Mouse (Mus musculus): Measurements from ENCODE around the gene Olfr132.
"Not testable (repeated sequence)": the region's sequence is repeated elsewhere in the genome, so short reads cannot be mapped to it uniquely, and the experiment has no call there.

Olfr132 gene

DNA sequence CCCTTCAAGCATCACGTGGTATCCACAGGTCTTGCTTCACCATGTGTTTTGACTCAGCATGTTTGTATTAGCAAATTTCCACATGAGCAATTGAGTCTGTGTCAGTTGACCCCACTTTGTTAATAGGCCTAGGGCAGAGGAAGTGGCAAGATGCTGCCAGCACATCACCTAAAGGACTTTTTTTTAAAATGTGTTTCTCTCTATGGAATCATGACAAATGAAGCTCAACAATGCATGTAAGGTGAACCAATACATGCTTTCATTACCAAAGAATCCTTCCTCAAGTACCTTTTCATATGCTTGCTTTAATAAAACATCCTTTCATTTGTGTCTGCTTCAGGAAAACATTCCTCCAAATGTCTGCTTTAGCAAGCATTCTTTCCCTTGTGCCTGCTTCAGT, at the start of gene Olfr132:
Olfr132 (minus strand) TSS at position 101 of the 400 bp plus-strand sequence.
- no peak for DNase-seq (ENCODE audit: low read depth, low spot score)

DNA sequence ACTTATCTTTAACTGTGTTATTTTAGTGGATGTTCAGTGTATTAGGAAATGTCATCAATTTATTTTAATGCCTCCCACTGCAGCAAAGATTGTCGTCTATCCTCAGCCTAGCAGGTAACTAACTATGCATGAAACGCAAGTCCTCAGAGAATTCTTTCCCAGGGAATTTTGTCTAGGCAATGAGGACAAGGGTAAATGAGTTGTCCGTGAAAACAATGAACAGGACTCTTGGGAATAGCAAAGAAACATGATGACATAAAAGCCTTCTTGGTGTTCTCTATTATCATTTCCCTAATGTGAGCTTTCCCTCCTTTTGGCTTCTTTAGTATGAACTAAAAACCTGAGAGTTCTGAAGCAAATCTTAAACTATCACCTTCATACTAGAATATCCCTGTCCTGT, 36.8 kb upstream of the Olfr132 start, which contains the start of gene Olfr134:
Olfr134 (plus strand) TSS at position 301 of the 400 bp plus-strand sequence.
- no peak for DNase-seq (ENCODE audit: low read depth, low spot score)

DNA sequence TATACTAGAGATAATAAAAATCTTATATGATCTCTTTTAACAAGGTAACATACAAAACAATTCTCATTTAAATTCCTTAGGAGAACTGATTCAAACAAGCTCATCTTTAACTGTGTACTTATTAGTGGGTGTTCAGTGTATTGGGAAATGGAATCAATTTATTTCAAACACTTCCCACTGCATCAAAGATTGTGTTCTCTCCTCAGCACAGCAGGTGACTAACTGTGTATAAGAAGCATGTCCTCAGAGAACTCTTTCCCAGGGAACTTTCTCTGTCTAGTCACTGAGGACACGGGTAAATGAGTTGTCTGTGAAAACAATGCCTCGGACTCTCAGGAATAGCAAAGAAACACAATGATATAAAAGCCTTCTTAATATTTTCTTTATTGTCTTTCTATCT, 10.7 kb upstream of the Olfr132 start, which contains the start of gene Olfr133:
Olfr133 (plus strand) TSS at position 301 of the 400 bp plus-strand sequence.
- DNase-seq (ENCODE audit: low read depth, low spot score) = no peak

DNA sequence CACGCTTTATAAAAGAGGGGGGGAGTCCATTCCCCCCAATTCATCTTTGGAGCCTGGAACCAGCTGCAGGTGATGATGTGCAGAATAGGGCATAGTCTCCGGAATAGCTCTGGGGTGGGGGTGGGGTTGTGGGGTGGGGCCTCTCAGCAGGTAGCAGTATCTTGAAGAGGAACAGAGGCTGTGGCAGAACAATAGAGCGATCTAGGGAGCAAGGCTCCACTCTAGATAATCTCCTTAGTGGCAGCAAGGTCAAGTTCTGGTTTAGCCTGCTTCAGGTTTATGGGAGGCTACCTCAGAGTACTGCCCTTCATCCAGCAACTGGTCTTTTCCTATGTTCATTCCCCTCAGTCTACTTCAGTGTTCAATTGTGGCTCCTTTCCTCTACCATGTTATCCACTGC, 9.0 kb downstream of the Olfr132 start:
- DNase-seq (ENCODE audit: low read depth, low spot score) = not testable (repeated sequence)

DNA sequence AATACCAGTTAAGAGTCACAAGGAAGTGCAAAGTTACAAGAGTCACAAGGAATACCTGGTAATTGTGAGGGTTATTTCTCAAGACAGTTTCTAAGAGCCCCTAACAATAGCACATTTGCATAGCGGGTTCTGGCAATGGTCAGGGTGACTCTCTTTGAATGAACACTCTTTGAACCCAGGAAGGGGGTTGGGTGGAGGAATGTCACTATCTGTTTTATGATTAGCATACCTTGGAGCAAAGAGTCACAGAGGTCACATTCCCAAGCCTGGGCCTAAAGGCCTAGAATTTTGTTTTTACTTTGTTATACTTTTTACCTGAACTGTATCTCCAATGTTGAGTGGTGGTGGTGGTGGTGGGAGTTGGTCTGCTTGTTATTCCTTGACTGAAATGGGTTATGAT, 10.1 kb downstream of the Olfr132 start:
- not testable (repeated sequence) for DNase-seq (ENCODE audit: low read depth, low spot score)

DNA sequence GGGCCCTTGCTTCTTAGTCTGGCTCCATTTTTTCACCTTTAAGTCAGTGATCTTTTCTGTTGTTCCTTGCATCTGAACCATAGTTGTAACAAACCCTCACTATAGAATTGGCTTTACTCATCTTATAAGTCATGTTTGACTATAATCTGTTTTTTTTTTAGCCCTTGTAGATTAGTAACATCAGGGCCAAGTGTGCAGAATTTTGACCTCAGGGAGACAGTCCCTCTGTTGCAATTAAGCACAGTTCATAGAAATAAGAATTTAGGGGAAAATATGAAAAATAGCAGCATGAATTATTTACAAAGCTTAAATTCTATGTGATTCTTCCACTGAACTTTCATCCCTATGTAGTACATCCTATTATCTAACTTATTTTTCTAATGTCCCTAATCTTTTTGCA, 45.7 kb downstream of the Olfr132 start, which contains the start of gene Olfr131:
Olfr131 (minus strand) TSS at position 101 of the 400 bp plus-strand sequence.
- DNase-seq (ENCODE audit: low read depth, low spot score) = no peak

DNA sequence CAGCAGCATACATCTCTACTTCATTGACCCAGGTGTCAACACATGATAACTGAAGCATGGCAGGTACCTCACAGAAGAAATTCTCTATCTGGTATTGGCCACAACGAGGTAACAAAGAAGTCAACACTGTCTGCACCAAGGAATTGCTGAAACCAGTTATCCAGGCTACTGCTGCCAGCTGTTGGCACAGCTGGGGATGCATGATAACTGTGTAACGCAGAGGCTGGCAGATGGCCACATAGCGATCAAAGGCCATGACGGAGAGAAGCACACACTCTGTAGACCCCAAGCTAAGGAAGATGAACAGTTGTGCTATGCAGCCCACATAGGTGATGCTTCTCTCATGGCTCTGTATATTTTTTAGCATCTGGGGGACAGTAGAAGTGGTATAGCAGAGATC, 52.0 kb downstream of the Olfr132 start:
- DNase-seq (ENCODE audit: low read depth, low spot score) = no peak

Data from 3T3-L1 (cell line).